Mouse (Mus musculus) heart, adult 2 months (tissue): ENCODE results near the gene Znrf4. TPM values are rescaled to one million over a fixed set of nuclear protein-coding genes. Genes with fewer than 3 reads are reported as not detected.

Source experiments
- DNase-seq, 2 experiments: peaks; one replicate each; pipeline ENCODE4 v3.0.0; 2021
- H3K27ac ChIP-seq: fragments of 200-600 bp; 2 replicates; pipeline ENCODE4 v1.8.1; 2022
- H3K27me3 ChIP-seq: fragments of 200-500 bp; 2 replicates; pipeline ENCODE4 v1.6.1; 2012; ENCODE audit warnings: mild to moderate bottlenecking, low read length, inconsistent platforms, mixed read lengths; ENCODE audit not compliant: control insufficient read depth, insufficient read depth
- H3K36me3 ChIP-seq: fragments of 200-500 bp; 2 replicates; pipeline ENCODE4 v1.6.1; 2012; ENCODE audit warnings: low read length, inconsistent platforms; ENCODE audit not compliant: control insufficient read depth, insufficient read depth
- H3K4me1 ChIP-seq: fragments of 200-500 bp; 2 replicates; pipeline ENCODE4 v1.6.1; 2011; ENCODE audit warnings: low read length; ENCODE audit not compliant: control insufficient read depth, insufficient read depth
- H3K4me3 ChIP-seq: fragments of 200-600 bp; 2 replicates; pipeline ENCODE4 v1.8.1; 2022
- H3K79me2 ChIP-seq: fragments of 200-500 bp; replicated peaks from 2 replicates; pipeline ENCODE4 v1.6.1; 2012; ENCODE audit warnings: mild to moderate bottlenecking, inconsistent platforms, low read length, moderate library complexity, mixed read lengths; ENCODE audit not compliant: control insufficient read depth, insufficient read depth
- H3K9ac ChIP-seq: fragments of 200-500 bp; 2 replicates; pipeline ENCODE4 v1.6.1; 2012; ENCODE audit warnings: low read depth, mild to moderate bottlenecking, control low read depth, inconsistent platforms, low read length, mixed read lengths
- CTCF ChIP-seq: fragments of 200-600 bp; IDR thresholded peaks from 2 replicates; pipeline ENCODE4 v1.8.1; 2022; ENCODE audit warnings: antibody characterized with exemption, mild to moderate bottlenecking, moderate library complexity
- EP300 ChIP-seq: fragments of 200-500 bp; IDR thresholded peaks from 2 replicates; pipeline ENCODE4 v1.6.1; 2011; ENCODE audit warnings: low read depth, low read length, control low read depth; ENCODE audit not compliant: insufficient read depth
- POLR2A ChIP-seq: fragments of 200-500 bp; IDR thresholded peaks from 2 replicates; pipeline ENCODE4 v1.6.1; 2011; ENCODE audit warnings: mild to moderate bottlenecking, low read depth, low read length, control low read depth; ENCODE audit not compliant: insufficient read depth
- WGBS: fragments of 180-500 bp; shearing (Covaris S2); methylation state at CpG from one replicate; pipeline ENCODE4 v1.1.7; 2018; 5-methylcytosine and 5-hydroxymethylcytosine counted together
- intact Hi-C: fragments of 180-260 bp; cut with DNase I; formaldehyde crosslinking; loops from one replicate; pipeline ENCODE4 v1.15.1; 2025
- polyA plus RNA-seq: library from polyadenylated mRNA; depleted of rRNA; stranded (reverse); fragments of >200 nt; gene quantifications from 2 replicates; pipeline ENCODE4 v1.2.3, GENCODE M21; 2012
- total RNA-seq, 2 experiments: library from RNA; stranded (reverse); gene quantifications; 2 replicates each; pipeline ENCODE4 v1.2.3; 2021

Gene Znrf4
- total and polyA plus RNA-seq, 3 experiments: 0.64 TPM; not detected in 2

DNA sequence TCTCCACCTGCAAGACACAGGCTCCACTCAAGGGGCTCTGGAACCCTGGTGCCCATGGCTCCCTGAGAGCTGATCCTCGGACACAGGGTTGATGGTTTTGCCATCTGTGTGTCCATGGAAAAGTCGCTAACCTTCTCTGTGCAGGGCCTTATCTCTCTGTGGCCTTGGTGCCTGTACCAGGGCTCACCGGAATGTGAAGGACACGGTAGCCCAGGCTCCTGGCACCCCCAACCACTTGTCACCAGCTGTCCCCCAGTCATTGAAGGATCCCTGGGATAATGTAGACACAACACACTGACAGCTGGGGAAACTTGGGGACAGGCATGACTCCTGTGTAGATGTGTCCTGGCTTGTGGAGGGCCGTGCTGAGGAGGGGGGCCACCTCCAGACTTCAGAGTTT, 41.1 kb downstream of the Znrf4 start:
- peaks cover 3% of the 10 kb centered on the region; the same call in 1 of the 2 replicates for H3K4me1 ChIP-seq
- intact Hi-C loops: no loop called here
- no peaks in the 10 kb centered on the region for H3K36me3 ChIP-seq
- H3K9ac ChIP-seq: no peak overlapping the region
- TF ChIP-seq CTCF (no peak), EP300 (no peak), POLR2A (no peak)
- 80% methylated on average over 5 of the region's 5 CpGs for WGBS
- no peak overlapping the region for H3K4me3 ChIP-seq
- no peak for DNase-seq
- H3K27ac ChIP-seq: no peak overlapping the region
- peaks cover 5% of the 10 kb centered on the region for H3K27me3 ChIP-seq
- H3K79me2 ChIP-seq: no peaks in the 10 kb centered on the region

DNA sequence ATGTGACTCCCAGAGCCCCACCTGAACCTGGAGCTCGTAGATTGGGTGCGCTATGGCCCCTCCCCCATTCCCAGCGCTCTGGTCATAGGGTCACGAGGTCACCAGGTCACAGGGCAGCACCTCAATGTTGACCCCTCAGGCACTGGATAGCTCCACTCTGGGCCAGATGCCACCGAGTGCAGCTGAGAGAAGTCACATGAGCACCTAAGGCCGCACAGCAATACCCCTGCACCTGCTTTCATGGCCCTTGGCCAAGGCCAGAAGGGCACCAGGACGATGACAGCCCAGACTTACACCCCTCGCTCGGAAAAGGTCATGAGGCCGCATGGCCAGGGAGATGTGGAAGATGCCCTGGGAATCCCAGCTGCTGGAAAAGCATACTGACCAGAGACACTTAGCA, 41.7 kb downstream of the Znrf4 start:
- H3K27me3 ChIP-seq: peaks cover 5% of the 10 kb centered on the region
- H3K4me3 ChIP-seq: no peak overlapping the region
- TF ChIP-seq CTCF: no peak
- no peak for TF ChIP-seq POLR2A
- no peak for TF ChIP-seq EP300
- H3K36me3 ChIP-seq: no peaks in the 10 kb centered on the region
- no peak overlapping the region for H3K27ac ChIP-seq
- 38% methylated on average over 10 of the region's 10 CpGs for WGBS
- H3K79me2 ChIP-seq: no peaks in the 10 kb centered on the region
- intact Hi-C loops: no loop called here
- no peak overlapping the region for H3K9ac ChIP-seq
- H3K4me1 ChIP-seq: peaks cover 3% of the 10 kb centered on the region; the same call in 1 of the 2 replicates
- DNase-seq: no peak

DNA sequence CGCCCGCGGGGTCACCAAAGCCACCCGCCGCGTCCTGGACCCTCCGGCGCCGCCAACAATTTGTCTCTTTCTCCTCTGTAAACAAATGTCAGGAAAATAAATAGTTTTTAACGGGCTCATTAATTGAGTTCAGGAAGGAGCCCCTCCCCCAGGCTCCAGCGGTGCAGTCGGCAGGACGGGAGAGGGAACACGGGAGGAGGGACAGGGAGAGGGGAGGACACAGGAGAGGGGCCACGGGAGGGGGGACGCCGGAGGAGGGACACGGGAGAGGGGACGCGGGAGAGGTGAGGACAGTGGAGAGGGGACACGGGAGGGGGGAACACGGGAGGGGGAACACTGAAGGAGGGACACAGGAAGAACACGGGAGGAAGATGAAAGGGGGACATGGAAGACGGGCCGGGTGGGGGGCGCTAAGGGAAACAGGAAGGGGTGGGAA, 42.2 kb downstream of the Znrf4 start:
- Histone ChIP-seq H3K9ac (peak overlapping the region; percentile 15; the same call in 1 of the 2 replicates), H3K4me3 (peak overlapping the region; percentile 33), H3K4me1 (peaks cover 1% of the 10 kb centered on the region; the same call in 1 of the 2 replicates), H3K27me3 (peaks cover 5% of the 10 kb centered on the region), H3K36me3 (no peaks in the 10 kb centered on the region), H3K79me2 (no peaks in the 10 kb centered on the region), H3K27ac (no peak overlapping the region)
- 14% methylated on average over 25 of the region's 26 CpGs for WGBS
- TF ChIP-seq CTCF (no peak), POLR2A (no peak), EP300 (no peak)
- DNase-seq: no peak
- intact Hi-C loops: no loop called here

GRCm38 (mm10) chr17:56469275-56469674, 43.0 kb downstream of the Znrf4 start:
- Histone ChIP-seq H3K36me3 (no peaks in the 10 kb centered on the region), H3K79me2 (no peaks in the 10 kb centered on the region), H3K4me3 (no peak overlapping the region; the same call in 1 of the 2 replicates), H3K4me1 (peaks cover 1% of the 10 kb centered on the region; the same call in 1 of the 2 replicates), H3K27ac (no peak overlapping the region), H3K9ac (no peak overlapping the region), H3K27me3 (peaks cover 5% of the 10 kb centered on the region)
- no peak for DNase-seq
- 63% methylated on average over 8 of the region's 8 CpGs for WGBS
- TF ChIP-seq POLR2A: no peak
- no peak for TF ChIP-seq EP300
- no peak for TF ChIP-seq CTCF
- intact Hi-C loops: no loop called here

DNA sequence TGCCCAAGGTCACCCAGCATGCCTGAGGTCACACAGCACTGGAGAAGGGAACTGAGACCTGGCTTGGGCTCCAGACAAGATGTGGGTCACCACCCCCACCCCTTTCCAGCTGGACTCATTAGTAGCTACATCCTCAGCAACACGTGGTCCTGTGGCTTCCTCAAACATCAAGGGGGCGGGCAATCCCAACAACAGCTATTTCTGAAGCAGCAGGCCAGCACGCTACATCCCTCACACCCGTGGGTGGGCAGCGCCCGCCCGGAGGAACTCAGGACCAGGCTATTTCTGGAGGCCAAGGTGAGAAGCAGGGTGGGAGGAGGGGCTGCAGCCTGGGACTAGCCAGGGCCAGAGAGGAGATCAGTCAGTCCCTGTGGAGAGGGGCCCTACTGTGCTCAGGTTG, 43.4 kb downstream of the Znrf4 start:
- Histone ChIP-seq H3K27ac (no peak overlapping the region), H3K27me3 (peaks cover 2% of the 10 kb centered on the region; the same call in 1 of the 2 replicates), H3K36me3 (no peaks in the 10 kb centered on the region), H3K4me3 (no peak overlapping the region), H3K79me2 (no peaks in the 10 kb centered on the region), H3K4me1 (peaks cover 1% of the 10 kb centered on the region; the same call in 1 of the 2 replicates), H3K9ac (no peak overlapping the region)
- intact Hi-C loops: no loop called here
- DNase-seq: peak in 1 of 2 experiments; percentile 52
- TF ChIP-seq POLR2A: no peak
- TF ChIP-seq EP300: no peak
- TF ChIP-seq CTCF: no peak
- WGBS: 25% methylated on average over 7 of the region's 7 CpGs

- Histone ChIP-seq H3K4me3 (no peak overlapping the region), H3K27ac (no peak overlapping the region), H3K4me1 (peaks cover 1% of the 10 kb centered on the region; the same call in 1 of the 2 replicates), H3K27me3 (0 out of 2 replicates have a peak, but pooled peaks cover under 1% of the 10 kb centered on the region), H3K36me3 (no peaks in the 10 kb centered on the region), H3K9ac (no peak overlapping the region), H3K79me2 (no peaks in the 10 kb centered on the region)
- TF ChIP-seq EP300 (no peak), CTCF (peak; percentile 13; the same call in 1 of the 2 replicates)
- 91% methylated on average over 9 of the region's 9 CpGs for WGBS
- no peak for DNase-seq
- intact Hi-C loops: no loop called here
Measured at GRCm38 (mm10) chr17:56468380-56468779, 43.9 kb downstream of the Znrf4 start.
